Mouse (Mus musculus) ovary, postnatal 14 days (tissue): ENCODE measurements around the gene Akip1.

Source experiments
- DNase-seq: peaks from one replicate; pipeline ENCODE4 v3.0.0; 2022; ENCODE audit warnings: low spot score

Gene Akip1

DNA sequence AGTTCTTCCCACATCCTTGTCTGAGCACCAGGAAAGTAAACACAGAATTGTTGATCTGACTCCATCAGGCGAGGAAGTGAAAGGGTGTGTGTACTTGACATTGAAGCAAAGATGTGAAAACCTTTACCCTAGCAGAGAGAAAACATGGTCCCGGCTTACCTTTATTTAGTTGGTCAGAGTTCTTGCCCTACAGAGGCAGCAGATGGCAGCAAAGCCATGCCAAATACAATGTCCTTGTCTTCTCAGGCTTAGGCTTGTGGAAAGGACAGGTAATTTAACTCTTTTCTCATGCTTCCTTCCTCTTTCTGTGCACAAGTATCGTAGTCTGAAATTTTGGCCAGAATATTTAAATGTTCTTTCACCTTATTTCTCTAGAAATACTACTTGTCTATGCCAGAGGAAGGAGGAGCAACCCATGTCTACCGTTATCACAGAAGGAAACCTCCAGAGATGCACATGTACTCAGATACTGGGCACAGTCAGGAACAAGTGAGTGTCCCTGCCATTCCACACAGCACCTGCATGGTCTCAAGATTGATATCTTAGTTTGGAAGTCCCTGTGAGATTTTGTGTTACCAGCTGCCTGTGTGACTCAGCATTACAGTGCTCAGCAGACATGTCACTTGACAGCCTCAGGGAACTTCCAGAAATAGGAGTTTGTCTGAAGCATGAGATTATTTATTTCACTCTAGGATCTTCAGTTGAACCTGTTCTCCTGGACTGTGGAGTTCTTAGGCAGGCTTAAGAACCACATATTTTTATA is 3.7 kb downstream of the Akip1 start:
- DNase-seq = peak; percentile 32

DNA sequence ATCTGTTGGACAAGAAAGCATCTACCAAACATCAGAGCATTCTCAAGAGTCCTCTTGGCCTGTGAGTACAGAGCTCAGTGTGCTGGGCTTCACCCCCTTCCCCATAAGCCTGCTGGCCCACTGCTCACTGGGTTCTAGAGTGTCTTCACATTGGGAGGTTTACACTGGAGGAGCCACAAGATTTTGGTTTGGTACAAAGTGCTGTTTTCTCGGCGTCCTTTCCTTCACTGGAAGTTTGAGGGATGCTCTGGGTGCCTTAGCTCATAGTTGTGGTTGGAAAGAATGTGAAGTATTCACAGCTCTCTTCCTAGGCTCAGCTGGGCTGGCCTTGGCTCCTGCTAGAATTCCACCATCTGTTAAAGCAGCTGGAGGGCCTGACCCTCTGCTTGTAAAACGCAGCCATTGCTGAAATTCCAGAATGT is 5.5 kb downstream of the Akip1 start:
- DNase-seq = no peak

DNA sequence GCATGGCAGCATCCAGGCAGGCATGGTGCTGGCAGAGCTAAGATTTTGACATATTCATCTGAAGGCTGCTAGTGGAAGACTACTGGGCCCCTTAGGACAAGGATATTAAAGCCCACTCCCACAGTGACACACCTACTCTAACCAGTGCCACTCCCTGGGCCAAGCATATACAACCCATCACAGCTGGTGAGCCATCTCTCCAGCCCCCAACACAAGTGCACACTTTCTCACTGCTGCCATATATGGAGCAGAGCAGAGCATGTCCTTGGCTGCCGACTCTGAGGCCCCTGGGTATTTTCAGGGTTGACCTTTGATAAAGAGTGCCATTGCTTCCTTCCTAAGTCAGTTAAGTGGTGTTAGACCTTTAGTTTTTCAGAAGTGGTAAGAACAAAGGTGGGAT is 6.6 kb downstream of the Akip1 start:
- no peak for DNase-seq

DNA sequence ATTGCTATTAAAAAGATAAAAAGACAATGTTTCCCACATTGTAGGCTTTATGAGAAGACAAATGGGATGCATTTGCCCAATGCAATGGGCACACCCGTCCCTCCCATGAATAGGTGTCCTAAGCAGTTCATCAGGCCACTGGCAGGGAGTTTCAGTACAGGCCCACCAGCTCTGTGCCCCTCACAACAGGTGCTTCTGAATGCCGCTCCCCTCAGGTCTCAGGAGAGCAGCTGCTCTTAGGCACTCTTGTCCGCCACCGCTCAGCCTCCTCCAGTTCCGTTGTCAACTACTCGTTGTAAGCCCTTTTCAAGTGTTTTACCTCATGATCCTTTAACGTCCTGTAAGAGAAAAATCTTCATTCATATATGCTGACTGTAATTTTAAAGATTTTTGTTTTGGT is 8.7 kb downstream of the Akip1 start:
- no peak for DNase-seq

GRCm38 (mm10) chr7:109713434-109713982 is 10.0 kb downstream of the Akip1 start:
- DNase-seq = no peak

DNA sequence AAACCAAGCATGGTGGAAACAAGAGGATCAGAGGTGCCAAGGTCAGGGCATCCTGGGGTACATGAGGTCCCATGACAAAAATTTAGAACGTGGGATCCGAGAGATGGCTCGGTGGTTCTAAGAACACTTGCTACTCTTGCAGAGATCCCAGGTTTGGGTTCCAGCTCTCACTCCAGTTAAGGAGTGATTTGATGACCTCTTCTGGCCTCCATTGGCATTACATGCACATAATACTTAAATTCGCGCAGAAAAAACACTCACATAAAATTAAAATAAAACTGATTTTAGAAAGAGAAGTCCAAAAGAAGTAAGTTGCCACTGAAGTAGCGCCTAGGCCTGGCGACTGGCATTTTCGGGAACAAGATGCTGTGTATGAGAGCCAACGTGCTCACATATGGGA is 15.8 kb downstream of the Akip1 start:
- peak; percentile 29 for DNase-seq

GRCm38 (mm10) chr7:109722618-109723017 is 19.1 kb downstream of the Akip1 start:
- DNase-seq = no peak

DNA sequence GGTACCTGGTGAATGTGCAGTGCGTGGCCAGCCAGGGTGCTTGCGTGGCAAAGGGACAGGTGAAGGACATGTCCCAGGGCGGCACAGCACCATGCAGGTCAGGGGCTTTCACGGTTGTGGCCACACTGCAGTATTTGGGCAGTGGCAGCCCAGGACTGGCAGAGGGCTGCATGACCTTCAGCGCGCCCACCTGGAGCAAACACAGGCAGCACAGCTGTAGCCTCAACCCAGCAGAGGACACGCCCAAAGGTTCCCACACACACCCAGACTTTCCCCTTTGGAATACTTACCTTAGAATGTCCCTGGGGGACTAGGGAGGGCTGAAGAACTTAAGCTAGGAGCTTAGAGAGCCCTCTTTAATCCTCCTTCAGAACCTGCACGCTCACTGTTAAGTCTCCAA is 19.6 kb downstream of the Akip1 start:
- DNase-seq = no peak

DNA sequence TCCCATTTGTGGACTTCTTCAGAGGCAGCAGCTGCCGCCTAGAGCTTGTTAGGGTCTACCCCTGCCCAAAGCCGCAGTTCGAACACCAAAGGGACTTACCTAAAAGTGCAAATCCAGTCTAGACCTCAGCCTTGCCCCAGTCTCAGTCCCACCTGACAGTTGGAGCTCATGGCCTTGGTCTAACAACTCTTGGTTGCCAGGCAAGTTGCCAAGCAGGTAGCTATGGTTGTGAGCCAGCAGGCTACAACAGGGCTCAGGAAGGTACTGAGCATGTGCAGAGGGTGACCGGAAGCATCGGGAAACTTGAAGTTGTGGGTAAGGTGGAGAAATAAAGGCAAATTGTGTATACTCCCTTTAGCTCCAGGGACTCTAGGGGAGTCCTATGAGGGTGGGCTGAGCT is 20.2 kb downstream of the Akip1 start, which contains the start of gene BC051019:
BC051019 (minus strand) TSS at position 154 of the 400 bp plus-strand sequence.
- no peak for DNase-seq

DNA sequence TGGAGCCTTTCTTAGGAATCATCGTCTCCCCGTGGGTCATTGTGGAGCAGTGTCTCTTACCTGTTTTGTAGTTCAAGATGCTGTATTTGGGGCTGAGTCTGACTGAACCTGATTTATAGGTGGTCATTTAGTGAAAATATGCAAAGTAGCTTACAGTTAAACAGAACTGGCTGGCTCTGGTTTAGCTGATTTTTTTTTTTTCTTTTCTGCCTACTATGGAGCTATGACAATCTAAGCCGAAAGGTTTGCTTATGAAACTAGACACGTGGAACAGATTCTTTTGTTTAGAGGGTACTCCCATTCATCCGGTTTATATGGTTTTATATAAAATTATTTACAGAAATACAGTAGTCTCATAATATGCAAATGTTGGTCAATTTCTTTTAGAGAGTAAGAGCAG is 28.1 kb downstream of the Akip1 start, which contains the start of gene Ascl3:
Ascl3 (minus strand) TSS at position 101 of the 400 bp plus-strand sequence.
- DNase-seq = no peak

- DNase-seq = no peak
Measured at GRCm38 (mm10) chr7:109734806-109735205, 31.3 kb downstream of the Akip1 start.

DNA sequence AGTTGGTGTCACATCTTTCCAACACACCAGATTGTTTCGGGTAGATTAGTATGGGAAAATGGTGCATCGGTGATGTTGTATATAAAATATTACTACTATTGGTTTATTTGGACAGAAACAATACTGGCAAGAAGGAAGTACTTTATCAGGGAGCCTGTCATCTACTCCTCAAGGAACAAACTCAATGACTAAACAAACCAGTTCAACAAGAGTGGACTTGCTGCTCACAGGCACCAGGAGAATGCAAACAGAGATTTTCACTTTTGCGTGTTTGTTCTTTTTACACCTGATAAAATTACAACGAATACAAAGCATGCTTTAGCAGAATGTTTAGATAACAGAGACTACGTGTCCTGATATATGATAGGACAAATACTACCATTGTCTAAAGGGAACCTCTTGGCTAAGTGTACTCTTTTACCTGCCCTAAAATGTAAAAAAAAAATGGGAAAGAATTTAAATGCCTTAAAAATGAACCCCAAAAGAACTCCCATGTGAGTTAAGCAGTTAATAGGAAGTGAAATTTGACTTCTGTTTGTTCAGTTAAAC is 36.4 kb downstream of the Akip1 start:
- DNase-seq = no peak

- DNase-seq = no peak
Measured at GRCm38 (mm10) chr7:109741060-109741459, 37.6 kb downstream of the Akip1 start.

- DNase-seq = no peak
Measured at GRCm38 (mm10) chr7:109741703-109742102, 38.2 kb downstream of the Akip1 start.

- DNase-seq = no peak
Measured at GRCm38 (mm10) chr7:109747747-109748146, 44.3 kb downstream of the Akip1 start.

DNA sequence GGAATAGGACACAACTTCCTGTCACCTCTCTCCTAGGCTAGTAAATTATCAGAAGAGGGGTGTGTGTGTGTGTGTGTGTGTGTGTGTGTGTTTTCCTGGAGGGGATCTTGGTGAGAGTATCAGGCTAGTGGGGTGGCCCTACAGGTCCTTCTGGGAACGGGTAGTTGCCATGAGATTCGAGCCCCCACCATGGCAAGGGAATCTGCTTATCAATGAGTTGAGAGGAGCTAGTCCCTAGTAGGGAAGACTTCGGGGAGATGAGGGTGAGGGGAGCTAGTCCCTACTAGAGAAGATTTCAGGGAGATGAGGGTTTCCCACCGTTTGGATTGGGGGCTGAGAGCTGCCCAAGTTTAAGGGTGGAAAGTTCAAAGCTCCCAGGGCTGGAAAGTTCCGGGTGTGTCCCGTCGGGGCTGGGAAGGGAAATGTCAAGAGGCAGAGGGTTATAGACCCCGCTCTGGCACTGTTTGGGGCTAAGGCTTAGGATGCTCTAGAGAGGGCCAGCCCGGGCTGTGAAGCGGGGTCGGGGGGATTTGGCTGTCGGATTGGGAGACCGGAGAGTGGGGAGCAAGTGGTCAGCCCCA is 48.0 kb downstream of the Akip1 start:
- DNase-seq = no peak

DNA sequence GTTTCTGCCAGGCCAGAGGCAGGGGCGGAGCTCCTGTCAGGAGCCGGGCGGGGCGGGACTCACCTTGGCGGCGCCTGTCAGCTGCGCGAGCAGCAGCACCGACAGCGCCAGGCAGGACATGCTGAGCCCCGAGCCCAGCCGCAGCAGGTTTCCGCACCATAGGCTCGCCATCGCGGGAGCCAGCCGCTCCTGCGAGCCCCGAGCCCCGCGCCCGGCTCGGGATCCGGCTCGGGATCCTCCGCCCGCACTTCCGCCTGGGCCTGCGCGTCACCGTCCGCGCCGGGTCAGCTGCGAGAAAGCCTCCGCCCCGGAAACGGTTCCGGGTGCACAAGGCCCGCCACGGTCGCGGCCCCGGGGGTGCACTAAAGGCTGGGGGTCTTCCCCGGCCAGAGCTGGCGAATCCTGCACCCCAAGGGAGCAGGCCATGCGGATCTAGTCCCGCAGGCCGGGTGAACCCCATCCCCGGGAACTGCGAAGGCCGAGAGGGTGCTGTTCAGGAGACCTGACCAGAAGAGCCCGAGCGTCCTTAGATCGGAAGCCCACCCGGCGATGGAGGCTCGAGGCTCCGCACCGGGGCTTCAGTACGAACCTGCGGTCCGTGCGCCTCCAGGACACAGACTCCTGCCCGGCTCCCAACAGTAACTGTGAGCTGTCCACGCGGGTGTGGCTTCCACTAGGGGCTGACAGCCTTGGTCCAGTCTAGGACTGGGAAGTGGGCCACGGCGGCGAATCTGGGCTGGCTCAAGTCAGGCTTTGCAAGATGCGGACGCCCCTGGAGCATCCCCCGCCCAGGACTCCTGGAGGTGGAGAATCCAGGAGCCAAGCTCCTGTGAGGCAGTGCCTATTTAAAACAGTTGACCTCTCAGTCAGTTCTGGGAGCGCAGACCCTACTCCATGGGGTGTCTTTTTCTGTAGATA is 48.8 kb downstream of the Akip1 start, which contains the start of gene Tmem9b:
Tmem9b (minus strand) TSS at position 868 of the 918 bp plus-strand sequence.
- DNase-seq = peak; percentile 62

DNA sequence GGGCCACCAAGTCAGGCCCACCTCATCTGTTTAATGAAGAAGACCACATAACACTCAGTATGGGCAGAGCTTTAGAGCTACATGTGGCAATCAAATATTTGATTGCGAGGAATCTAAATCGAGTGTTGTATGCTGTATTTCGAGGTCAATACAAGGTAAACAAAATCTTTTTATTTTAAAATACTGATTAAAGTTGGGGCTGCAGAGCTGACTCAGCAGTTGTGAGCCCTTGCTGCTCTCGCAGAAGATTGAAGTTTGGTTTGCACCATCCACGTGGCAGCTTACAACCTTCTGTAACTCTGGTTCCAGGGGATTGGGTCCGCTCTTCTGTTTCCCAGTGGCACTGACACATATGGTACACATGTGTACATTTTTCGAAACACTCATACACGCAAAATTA is 50.5 kb downstream of the Akip1 start:
- DNase-seq = no peak

GRCm38 (mm10) chr7:109756291-109756690 is 52.8 kb downstream of the Akip1 start:
- DNase-seq = no peak
